Mouse (Mus musculus): ENCODE measurements around the gene Timm29. TPM values are rescaled to one million over a fixed set of nuclear protein-coding genes. Genes with fewer than 3 reads are reported as not detected.

The Timm29 gene
- total and polyA plus RNA-seq, 2 experiments, result 13.0 to 26.7 TPM

- Histone ChIP-seq H3K79me2 (ENCODE audit: control insufficient read depth, insufficient read depth, low read length) (peaks cover 37% of the 10 kb centered on the region; the same call in 1 of the 2 replicates), H3K4me1 (ENCODE audit: control insufficient read depth, insufficient read depth, low read length) (peaks cover 4% of the 10 kb centered on the region), H3K9ac (ENCODE audit: low read depth, low read length) (no peak overlapping the region), H3K27me3 (ENCODE audit: control insufficient read depth, insufficient read depth, low read length) (no peaks in the 10 kb centered on the region), H3K4me3 (ENCODE audit: insufficient read depth, low read depth, low read length) (no peak overlapping the region), H3K36me3 (ENCODE audit: control insufficient read depth, insufficient read depth, low read length) (no peaks in the 10 kb centered on the region), H3K27ac (replicated peaks; ENCODE audit: insufficient read depth, low read depth, low read length) (no peak overlapping the region)
- no peak for DNase-seq (ENCODE audit: extremely low read depth, low read depth, low spot score)
- TF ChIP-seq POLR2A (IDR thresholded peaks at IDR 0.05; ENCODE audit: extremely low read depth, insufficient read depth, low read length), result no peak
- no peak for TF ChIP-seq CTCF (IDR thresholded peaks at IDR 0.05; ENCODE audit: low read depth, low read length)
- WGBS, result 71% methylated on average over 4 of the region's 4 CpGs
Measured at GRCm38 (mm10) chr9:21620229-21620628, 27.7 kb downstream of the Timm29 start.

- Histone ChIP-seq H3K4me3 (ENCODE audit: insufficient read depth, low read depth, low read length) (no peak overlapping the region), H3K79me2 (ENCODE audit: control insufficient read depth, insufficient read depth, low read length) (peaks cover 42% of the 10 kb centered on the region; the same call in 1 of the 2 replicates), H3K27ac (replicated peaks; ENCODE audit: insufficient read depth, low read depth, low read length) (no peak overlapping the region), H3K27me3 (ENCODE audit: control insufficient read depth, insufficient read depth, low read length) (no peaks in the 10 kb centered on the region), H3K36me3 (ENCODE audit: control insufficient read depth, insufficient read depth, low read length) (no peaks in the 10 kb centered on the region), H3K9ac (ENCODE audit: low read depth, low read length) (no peak overlapping the region), H3K4me1 (ENCODE audit: control insufficient read depth, insufficient read depth, low read length) (no peaks in the 10 kb centered on the region; the same call in 1 of the 2 replicates)
- WGBS, result 100% methylated on average over 1 of the region's 1 CpGs
- DNase-seq (ENCODE audit: extremely low read depth, low read depth, low spot score), result no peak
- no peak for TF ChIP-seq CTCF (IDR thresholded peaks at IDR 0.05; ENCODE audit: low read depth, low read length)
- no peak for TF ChIP-seq POLR2A (IDR thresholded peaks at IDR 0.05; ENCODE audit: extremely low read depth, insufficient read depth, low read length)
Measured at GRCm38 (mm10) chr9:21622676-21623075, 30.2 kb downstream of the Timm29 start.

- H3K36me3 ChIP-seq (ENCODE audit: control insufficient read depth, insufficient read depth, low read length), result no peaks in the 10 kb centered on the region
- no peak overlapping the region for H3K9ac ChIP-seq (ENCODE audit: low read depth, low read length)
- H3K4me3 ChIP-seq (ENCODE audit: insufficient read depth, low read depth, low read length), result no peak overlapping the region
- H3K79me2 ChIP-seq (ENCODE audit: control insufficient read depth, insufficient read depth, low read length), result peaks cover 33% of the 10 kb centered on the region; the same call in 1 of the 2 replicates
- no peak for DNase-seq (ENCODE audit: extremely low read depth, low read depth, low spot score)
- H3K27ac ChIP-seq (replicated peaks; ENCODE audit: insufficient read depth, low read depth, low read length), result no peak overlapping the region
- no peak for TF ChIP-seq POLR2A (IDR thresholded peaks at IDR 0.05; ENCODE audit: extremely low read depth, insufficient read depth, low read length)
- TF ChIP-seq CTCF (IDR thresholded peaks at IDR 0.05; ENCODE audit: low read depth, low read length), result no peak
- H3K4me1 ChIP-seq (ENCODE audit: control insufficient read depth, insufficient read depth, low read length), result no peaks in the 10 kb centered on the region
- 88% methylated on average over 10 of the region's 10 CpGs for WGBS
- H3K27me3 ChIP-seq (ENCODE audit: control insufficient read depth, insufficient read depth, low read length), result no peaks in the 10 kb centered on the region
Measured at GRCm38 (mm10) chr9:21625342-21626339, 33.1 kb downstream of the Timm29 start.

- Histone ChIP-seq H3K27ac (replicated peaks; ENCODE audit: insufficient read depth, low read depth, low read length) (no peak overlapping the region), H3K9ac (ENCODE audit: low read depth, low read length) (no peak overlapping the region), H3K79me2 (ENCODE audit: control insufficient read depth, insufficient read depth, low read length) (peaks cover 24% of the 10 kb centered on the region; the same call in 1 of the 2 replicates), H3K36me3 (ENCODE audit: control insufficient read depth, insufficient read depth, low read length) (no peaks in the 10 kb centered on the region), H3K27me3 (ENCODE audit: control insufficient read depth, insufficient read depth, low read length) (no peaks in the 10 kb centered on the region), H3K4me1 (ENCODE audit: control insufficient read depth, insufficient read depth, low read length) (no peaks in the 10 kb centered on the region), H3K4me3 (ENCODE audit: insufficient read depth, low read depth, low read length) (no peak overlapping the region)
- DNase-seq (ENCODE audit: extremely low read depth, low read depth, low spot score), result peak; percentile 34
- TF ChIP-seq POLR2A (IDR thresholded peaks at IDR 0.05; ENCODE audit: extremely low read depth, insufficient read depth, low read length) (no peak), CTCF (IDR thresholded peaks at IDR 0.05; ENCODE audit: low read depth, low read length) (peak; percentile 26; the same call in 1 of the 2 replicates)
Measured at GRCm38 (mm10) chr9:21626571-21626970, 34.0 kb downstream of the Timm29 start.

- H3K27ac ChIP-seq (replicated peaks; ENCODE audit: insufficient read depth, low read depth, low read length), result no peak overlapping the region
- DNase-seq (ENCODE audit: extremely low read depth, low read depth, low spot score), result no peak
Measured at GRCm38 (mm10) chr9:21627145-21627795, 34.7 kb downstream of the Timm29 start.

More at GRCm38 (mm10) chr9:21627145-21627795, 34.7 kb downstream of the Timm29 start:
- Histone ChIP-seq H3K36me3 (ENCODE audit: control insufficient read depth, insufficient read depth, low read length) (no peaks in the 10 kb centered on the region), H3K4me3 (ENCODE audit: insufficient read depth, low read depth, low read length) (no peak overlapping the region), H3K9ac (ENCODE audit: low read depth, low read length) (no peak overlapping the region), H3K79me2 (ENCODE audit: control insufficient read depth, insufficient read depth, low read length) (peaks cover 27% of the 10 kb centered on the region; the same call in 1 of the 2 replicates), H3K27me3 (ENCODE audit: control insufficient read depth, insufficient read depth, low read length) (no peaks in the 10 kb centered on the region), H3K4me1 (ENCODE audit: control insufficient read depth, insufficient read depth, low read length) (no peaks in the 10 kb centered on the region)
- 69% methylated on average over 5 of the region's 5 CpGs for WGBS
- TF ChIP-seq CTCF (IDR thresholded peaks at IDR 0.05; ENCODE audit: low read depth, low read length), result no peak
- TF ChIP-seq POLR2A (IDR thresholded peaks at IDR 0.05; ENCODE audit: extremely low read depth, insufficient read depth, low read length), result no peak
